Mouse (Mus musculus) layer of hippocampus, postnatal 36 days (tissue): ENCODE measurements around the gene Tmtc4. TPM values are rescaled to one million over a fixed set of nuclear protein-coding genes. Genes with fewer than 3 reads are reported as not detected.

Experiments used
- DNase-seq, 2 experiments: peaks; one replicate each; pipeline ENCODE4 v3.0.0; 2022
- total RNA-seq, 2 experiments: library from RNA; stranded (reverse); gene quantifications; 2 replicates each; pipeline ENCODE4 v1.2.3; 2021

Gene Tmtc4
- total RNA-seq, 2 experiments from 2014 or later: 21.5 to 23.5 TPM

- no peak for DNase-seq
These were observed 111.8 kb downstream of the Tmtc4 start for GRCm38 (mm10) chr14:122871841-122872580.

GRCm38 (mm10) chr14:122869831-122870230 lies 114.0 kb downstream of the Tmtc4 start:
- DNase-seq: no peak

Other genes starting within 250 kb of the Tmtc4 start
- 10 to 100 TPM; 27.4 to 36.3 TPM for gene Ggact, start 70.3 kb downstream of the Tmtc4 start, total RNA-seq